Mouse (Mus musculus) ES-Bruce4 (cell line): ENCODE results near the gene Ccdc3. TPM values are rescaled to one million over a fixed set of nuclear protein-coding genes. Genes with fewer than 3 reads are reported as not detected.

ENCODE experiments used
- H3K27ac ChIP-seq: 2 replicates; pipeline ENCODE4 v1.5.1; 2012; ENCODE audit warnings: low read length, inconsistent platforms; ENCODE audit not compliant: insufficient read depth
- H3K27me3 ChIP-seq: 2 replicates; pipeline ENCODE4 v1.6.1; 2012; ENCODE audit warnings: mild to moderate bottlenecking, low read length, inconsistent platforms; ENCODE audit not compliant: control insufficient read depth, poor library complexity, insufficient read depth, severe bottlenecking
- H3K36me3 ChIP-seq: 2 replicates; pipeline ENCODE4 v1.6.1; 2012; ENCODE audit warnings: inconsistent platforms, mild to moderate bottlenecking, low read length, moderate library complexity; ENCODE audit not compliant: control insufficient read depth, poor library complexity, insufficient read depth, severe bottlenecking
- H3K4me1 ChIP-seq: one replicate; pipeline ENCODE4 v1.8.1; 2011; ENCODE audit warnings: low read length; ENCODE audit not compliant: control insufficient read depth, insufficient read depth
- H3K4me3 ChIP-seq: 2 replicates; pipeline ENCODE4 v1.5.1; 2011; ENCODE audit warnings: low read depth, mild to moderate bottlenecking, low read length
- H3K9ac ChIP-seq: 2 replicates; pipeline ENCODE4 v1.6.1; 2012; ENCODE audit warnings: low read depth, mild to moderate bottlenecking, inconsistent platforms; ENCODE audit not compliant: poor library complexity, severe bottlenecking
- H3K9me3 ChIP-seq: replicated peaks from 2 replicates; pipeline ENCODE4 v1.6.1; 2012; ENCODE audit warnings: mild to moderate bottlenecking, low read length, inconsistent platforms; ENCODE audit not compliant: control insufficient read depth, poor library complexity, insufficient read depth, severe bottlenecking
- CTCF ChIP-seq: IDR thresholded peaks from one replicate; pipeline ENCODE4 v1.8.1; 2011; ENCODE audit warnings: low read depth, low read length
- EP300 ChIP-seq: IDR thresholded peaks from 2 replicates; pipeline ENCODE4 v1.6.1; 2011; ENCODE audit warnings: low read depth, low read length; ENCODE audit not compliant: insufficient read depth
- POLR2A ChIP-seq: IDR thresholded peaks from one replicate; pipeline ENCODE4 v1.8.1; 2011; ENCODE audit warnings: low read length; ENCODE audit not compliant: insufficient read depth
- polyA plus RNA-seq: library from polyadenylated mRNA; stranded (reverse); fragments of >200 nt; gene quantifications from 2 replicates; pipeline ENCODE4 v1.2.4, GENCODE M21; 2011; ENCODE audit warnings: low read depth; ENCODE audit not compliant: missing spikeins, insufficient read depth, insufficient read length

Gene Ccdc3
- polyA plus RNA-seq, 1 experiment = 0.82 TPM

GRCm38 (mm10) chr2:5206651-5207050, 69.1 kb downstream of the Ccdc3 start:
- TF ChIP-seq POLR2A (no peak), EP300 (no peak), CTCF (no peak)
- peaks cover 11% of the 10 kb centered on the region for H3K9me3 ChIP-seq

GRCm38 (mm10) chr2:5214581-5214980, 77.0 kb downstream of the Ccdc3 start:
- Histone ChIP-seq H3K36me3 (no peaks in the 10 kb centered on the region), H3K27ac (no peak overlapping the region), H3K4me1 (peaks cover 2% of the 10 kb centered on the region), H3K27me3 (no peaks in the 10 kb centered on the region), H3K9me3 (peaks cover 23% of the 10 kb centered on the region), H3K4me3 (no peak overlapping the region), H3K9ac (no peak overlapping the region)
- no peak for TF ChIP-seq CTCF

More at GRCm38 (mm10) chr2:5206651-5207050, 69.1 kb downstream of the Ccdc3 start:
- Histone ChIP-seq H3K27ac (no peak overlapping the region), H3K9ac (no peak overlapping the region), H3K4me3 (no peak overlapping the region), H3K4me1 (no peaks in the 10 kb centered on the region), H3K36me3 (no peaks in the 10 kb centered on the region), H3K27me3 (no peaks in the 10 kb centered on the region)

GRCm38 (mm10) chr2:5215252-5215815, 77.8 kb downstream of the Ccdc3 start:
- Histone ChIP-seq H3K9me3 (peaks cover 23% of the 10 kb centered on the region), H3K27ac (no peak overlapping the region), H3K4me1 (peaks cover 2% of the 10 kb centered on the region), H3K4me3 (no peak overlapping the region), H3K27me3 (no peaks in the 10 kb centered on the region), H3K36me3 (no peaks in the 10 kb centered on the region), H3K9ac (no peak overlapping the region)
- TF ChIP-seq CTCF = no peak

GRCm38 (mm10) chr2:5219206-5219605, 81.6 kb downstream of the Ccdc3 start:
- H3K4me3 ChIP-seq = no peak overlapping the region
- H3K9ac ChIP-seq = no peak overlapping the region
- H3K36me3 ChIP-seq = no peaks in the 10 kb centered on the region
- no peaks in the 10 kb centered on the region for H3K27me3 ChIP-seq
- peaks cover 2% of the 10 kb centered on the region for H3K4me1 ChIP-seq
- peaks cover 25% of the 10 kb centered on the region for H3K9me3 ChIP-seq
- peak overlapping the region; percentile 75 for H3K27ac ChIP-seq
- TF ChIP-seq POLR2A = no peak

GRCm38 (mm10) chr2:5219847-5220375, 82.3 kb downstream of the Ccdc3 start:
- peaks cover 28% of the 10 kb centered on the region for H3K9me3 ChIP-seq
- H3K4me3 ChIP-seq = no peak overlapping the region
- H3K4me1 ChIP-seq = peaks cover 2% of the 10 kb centered on the region
- no peaks in the 10 kb centered on the region for H3K27me3 ChIP-seq
- peak overlapping the region; percentile 76 for H3K27ac ChIP-seq
- H3K9ac ChIP-seq = no peak overlapping the region
- TF ChIP-seq POLR2A (no peak), EP300 (0 out of 2 replicates have a peak, but pooled peaks have one; percentile 3)
- H3K36me3 ChIP-seq = no peaks in the 10 kb centered on the region

- H3K9me3 ChIP-seq = peaks cover 28% of the 10 kb centered on the region
- no peaks in the 10 kb centered on the region for H3K27me3 ChIP-seq
- no peak overlapping the region for H3K4me3 ChIP-seq
- H3K36me3 ChIP-seq = no peaks in the 10 kb centered on the region
- H3K4me1 ChIP-seq = peaks cover 2% of the 10 kb centered on the region
- H3K9ac ChIP-seq = no peak overlapping the region
- H3K27ac ChIP-seq = no peak overlapping the region
- TF ChIP-seq CTCF = no peak
- TF ChIP-seq EP300 = no peak
- TF ChIP-seq POLR2A = no peak
These were observed 85.0 kb downstream of the Ccdc3 start for GRCm38 (mm10) chr2:5222571-5222970.
